Mouse (Mus musculus): ENCODE results near the gene Ccni. TPM values are rescaled to one million over a fixed set of nuclear protein-coding genes. Genes with fewer than 3 reads are reported as not detected.
A peak's percentile ranks its signal among the peaks of the same experiment; 100 is the strongest.

Gene Ccni
- 202 and 223 TPM in 2 replicates for polyA plus RNA-seq (2015; fragmentation: Nextera tagmentation; extraction: Ambion mirVana)

- under 1% methylated on average over 72 of the region's 79 CpGs for WGBS
- H3K27ac ChIP-seq (replicated peaks): peak within 1 kb of the TSS; percentile 97
Observed at GRCm38 (mm10) chr5:93206109-93207005, at the start of gene Ccni, which contains the start of gene 2010109A12Rik. Gene Ccni (minus strand): TSS chr5:93206495. Gene 2010109A12Rik (plus strand): TSS chr5:93206518.

GRCm38 (mm10) chr5:93255759-93256265, 49.5 kb upstream of the Ccni start:
- no peak for ATAC-seq (replicated peaks)
- 91% methylated on average over 5 of the region's 5 CpGs for WGBS

More at GRCm38 (mm10) chr5:93206109-93207005, at the start of gene Ccni, which contains the start of gene 2010109A12Rik:
- Histone ChIP-seq H3K4me1 (peaks cover 29% of the 10 kb centered on the region), H3K36me3 (peaks cover 6% of the 10 kb centered on the region), H3K4me3 (peak within 1 kb of the TSS; percentile 82), H3K4me2 (replicated peaks) (peak within 1 kb of the TSS; percentile 79), H3K9ac (replicated peaks) (peak within 1 kb of the TSS; percentile 99), H3K27me3 (no peaks in the 10 kb centered on the region), H3K9me3 (no peaks in the 10 kb centered on the region)
- ATAC-seq (replicated peaks): peak; percentile 97

GRCm38 (mm10) chr5:93251001-93251760, 44.9 kb upstream of the Ccni start:
- no peak overlapping the region for H3K27ac ChIP-seq (replicated peaks)
- no peak for ATAC-seq (replicated peaks)
- H3K9me3 ChIP-seq: no peaks in the 10 kb centered on the region
- no peak overlapping the region for H3K4me3 ChIP-seq
- no peaks in the 10 kb centered on the region for H3K4me1 ChIP-seq
- H3K36me3 ChIP-seq: no peaks in the 10 kb centered on the region
- H3K4me2 ChIP-seq (replicated peaks): no peak overlapping the region
- WGBS: 85% methylated on average over 12 of the region's 12 CpGs
- no peaks in the 10 kb centered on the region for H3K27me3 ChIP-seq
- no peak overlapping the region for H3K9ac ChIP-seq (replicated peaks)

More at GRCm38 (mm10) chr5:93255759-93256265, 49.5 kb upstream of the Ccni start:
- no peak overlapping the region for H3K27ac ChIP-seq (replicated peaks)
- no peaks in the 10 kb centered on the region for H3K27me3 ChIP-seq
- no peaks in the 10 kb centered on the region for H3K9me3 ChIP-seq
- no peaks in the 10 kb centered on the region for H3K4me1 ChIP-seq
- no peak overlapping the region for H3K4me3 ChIP-seq
- no peak overlapping the region for H3K4me2 ChIP-seq (replicated peaks)
- H3K9ac ChIP-seq (replicated peaks): no peak overlapping the region
- no peaks in the 10 kb centered on the region for H3K36me3 ChIP-seq

GRCm38 (mm10) chr5:93249940-93250578, 43.8 kb upstream of the Ccni start:
- WGBS: 82% methylated on average over 6 of the region's 6 CpGs
- no peak for ATAC-seq (replicated peaks)
- no peak overlapping the region for H3K27ac ChIP-seq (replicated peaks)

GRCm38 (mm10) chr5:93245280-93245679, 39.0 kb upstream of the Ccni start:
- Histone ChIP-seq H3K36me3 (no peaks in the 10 kb centered on the region), H3K9ac (replicated peaks) (no peak overlapping the region), H3K27ac (replicated peaks) (no peak overlapping the region), H3K4me1 (no peaks in the 10 kb centered on the region), H3K9me3 (no peaks in the 10 kb centered on the region), H3K27me3 (no peaks in the 10 kb centered on the region), H3K4me3 (no peak overlapping the region), H3K4me2 (replicated peaks) (no peak overlapping the region)
- ATAC-seq (replicated peaks): no peak
- WGBS: 74% methylated on average over 2 of the region's 2 CpGs

More at GRCm38 (mm10) chr5:93249940-93250578, 43.8 kb upstream of the Ccni start:
- Histone ChIP-seq H3K27me3 (no peaks in the 10 kb centered on the region), H3K9ac (replicated peaks) (no peak overlapping the region), H3K4me3 (no peak overlapping the region), H3K36me3 (no peaks in the 10 kb centered on the region), H3K4me2 (replicated peaks) (no peak overlapping the region), H3K9me3 (no peaks in the 10 kb centered on the region), H3K4me1 (no peaks in the 10 kb centered on the region)

GRCm38 (mm10) chr5:93239590-93240544, 33.6 kb upstream of the Ccni start:
- peaks cover 6% of the 10 kb centered on the region; the same call in 1 of the 2 replicates for H3K4me1 ChIP-seq
- WGBS: 90% methylated on average over 8 of the region's 8 CpGs
- no peaks in the 10 kb centered on the region for H3K9me3 ChIP-seq
- H3K36me3 ChIP-seq: no peaks in the 10 kb centered on the region
- H3K27ac ChIP-seq (replicated peaks): no peak overlapping the region
- no peak overlapping the region for H3K9ac ChIP-seq (replicated peaks)
- H3K27me3 ChIP-seq: no peaks in the 10 kb centered on the region
- no peak overlapping the region for H3K4me2 ChIP-seq (replicated peaks)
- H3K4me3 ChIP-seq: no peak overlapping the region
- no peak for ATAC-seq (replicated peaks)

GRCm38 (mm10) chr5:93236541-93236940, 30.2 kb upstream of the Ccni start:
- Histone ChIP-seq H3K27me3 (no peaks in the 10 kb centered on the region), H3K4me3 (no peak overlapping the region), H3K9me3 (no peaks in the 10 kb centered on the region), H3K36me3 (no peaks in the 10 kb centered on the region), H3K9ac (replicated peaks) (no peak overlapping the region), H3K4me2 (replicated peaks) (no peak overlapping the region), H3K27ac (replicated peaks) (no peak overlapping the region), H3K4me1 (peaks cover 15% of the 10 kb centered on the region)
- no peak for ATAC-seq (replicated peaks)
- WGBS: 86% methylated on average over 4 of the region's 4 CpGs

- WGBS: 58% methylated on average over 3 of the region's 3 CpGs
Observed at GRCm38 (mm10) chr5:93235888-93236287, 29.6 kb upstream of the Ccni start.

GRCm38 (mm10) chr5:93234605-93235004, 28.3 kb upstream of the Ccni start:
- no peaks in the 10 kb centered on the region for H3K27me3 ChIP-seq
- WGBS: 91% methylated on average over 2 of the region's 2 CpGs
- H3K36me3 ChIP-seq: no peaks in the 10 kb centered on the region
- peaks cover 15% of the 10 kb centered on the region for H3K4me1 ChIP-seq
- H3K4me2 ChIP-seq (replicated peaks): no peak overlapping the region
- no peak overlapping the region for H3K4me3 ChIP-seq
- H3K9ac ChIP-seq (replicated peaks): no peak overlapping the region
- H3K9me3 ChIP-seq: no peaks in the 10 kb centered on the region
- no peak for ATAC-seq (replicated peaks)
- 0 out of 2 replicates have a peak overlapping the region, but pooled peaks have one; percentile 19 for H3K27ac ChIP-seq (replicated peaks)

More at GRCm38 (mm10) chr5:93235888-93236287, 29.6 kb upstream of the Ccni start:
- no peak overlapping the region for H3K9ac ChIP-seq (replicated peaks)
- H3K27ac ChIP-seq (replicated peaks): no peak overlapping the region
- no peak overlapping the region for H3K4me3 ChIP-seq
- no peaks in the 10 kb centered on the region for H3K9me3 ChIP-seq
- no peak overlapping the region for H3K4me2 ChIP-seq (replicated peaks)
- no peak for ATAC-seq (replicated peaks)
- no peaks in the 10 kb centered on the region for H3K36me3 ChIP-seq
- no peaks in the 10 kb centered on the region for H3K27me3 ChIP-seq
- H3K4me1 ChIP-seq: peaks cover 15% of the 10 kb centered on the region

- H3K9ac ChIP-seq (replicated peaks): no peak overlapping the region
- H3K27ac ChIP-seq (replicated peaks): peak overlapping the region; percentile 19; the same call in 1 of the 2 replicates
- no peak for ATAC-seq (replicated peaks)
- no peaks in the 10 kb centered on the region for H3K27me3 ChIP-seq
- H3K4me3 ChIP-seq: no peak overlapping the region
- whole genome bisulfite sequencing: 47% methylated on average over 4 of the region's 4 CpGs
- no peaks in the 10 kb centered on the region for H3K36me3 ChIP-seq
- H3K4me2 ChIP-seq (replicated peaks): no peak overlapping the region
- H3K4me1 ChIP-seq: peaks cover 15% of the 10 kb centered on the region
- no peaks in the 10 kb centered on the region for H3K9me3 ChIP-seq
Observed at GRCm38 (mm10) chr5:93234130-93234529, 27.8 kb upstream of the Ccni start.

- Histone ChIP-seq H3K4me1 (peaks cover 15% of the 10 kb centered on the region), H3K9me3 (no peaks in the 10 kb centered on the region), H3K9ac (replicated peaks) (no peak overlapping the region), H3K27me3 (no peaks in the 10 kb centered on the region), H3K36me3 (no peaks in the 10 kb centered on the region), H3K27ac (replicated peaks) (no peak overlapping the region), H3K4me3 (no peak overlapping the region), H3K4me2 (replicated peaks) (no peak overlapping the region)
- ATAC-seq (replicated peaks): no peak
- 93% methylated on average over 2 of the region's 2 CpGs for WGBS
Observed at GRCm38 (mm10) chr5:93232838-93233237, 26.5 kb upstream of the Ccni start.

All from forebrain, embryonic 15.5 days (tissue).